Mouse (Mus musculus) C2C12 (cell line): ENCODE measurements at regions not wholly inside any gene's neighbourhood (a gene's known extent, or its start where the extent isn't known, plus 50 kb on each side); places are given as distances from the start of the nearest gene placed in this dataset.

ENCODE experiments used
- CTCF ChIP-seq: IDR thresholded peaks from one replicate; pipeline ENCODE4 v1.5.1; 2011; ENCODE audit not compliant: control insufficient read depth, insufficient read depth, insufficient read length
- FOSL1 ChIP-seq: IDR thresholded peaks from one replicate; pipeline ENCODE4 v1.8.0; 2011; ENCODE audit warnings: mild to moderate bottlenecking, low read length; ENCODE audit not compliant: poor library complexity, insufficient read depth, severe bottlenecking
- MAX ChIP-seq: IDR thresholded peaks from one replicate; pipeline ENCODE4 v1.6.1; 2011; ENCODE audit warnings: mild to moderate bottlenecking, control low read depth
- MYOD1 ChIP-seq: IDR thresholded peaks from one replicate; pipeline ENCODE4 v1.6.1; 2011; ENCODE audit warnings: low read depth; ENCODE audit not compliant: control insufficient read depth, insufficient read length
- USF1 ChIP-seq: IDR thresholded peaks from one replicate; pipeline ENCODE4 v1.6.1; 2011; ENCODE audit warnings: low read depth, mild to moderate bottlenecking, control low read depth, moderate library complexity

DNA sequence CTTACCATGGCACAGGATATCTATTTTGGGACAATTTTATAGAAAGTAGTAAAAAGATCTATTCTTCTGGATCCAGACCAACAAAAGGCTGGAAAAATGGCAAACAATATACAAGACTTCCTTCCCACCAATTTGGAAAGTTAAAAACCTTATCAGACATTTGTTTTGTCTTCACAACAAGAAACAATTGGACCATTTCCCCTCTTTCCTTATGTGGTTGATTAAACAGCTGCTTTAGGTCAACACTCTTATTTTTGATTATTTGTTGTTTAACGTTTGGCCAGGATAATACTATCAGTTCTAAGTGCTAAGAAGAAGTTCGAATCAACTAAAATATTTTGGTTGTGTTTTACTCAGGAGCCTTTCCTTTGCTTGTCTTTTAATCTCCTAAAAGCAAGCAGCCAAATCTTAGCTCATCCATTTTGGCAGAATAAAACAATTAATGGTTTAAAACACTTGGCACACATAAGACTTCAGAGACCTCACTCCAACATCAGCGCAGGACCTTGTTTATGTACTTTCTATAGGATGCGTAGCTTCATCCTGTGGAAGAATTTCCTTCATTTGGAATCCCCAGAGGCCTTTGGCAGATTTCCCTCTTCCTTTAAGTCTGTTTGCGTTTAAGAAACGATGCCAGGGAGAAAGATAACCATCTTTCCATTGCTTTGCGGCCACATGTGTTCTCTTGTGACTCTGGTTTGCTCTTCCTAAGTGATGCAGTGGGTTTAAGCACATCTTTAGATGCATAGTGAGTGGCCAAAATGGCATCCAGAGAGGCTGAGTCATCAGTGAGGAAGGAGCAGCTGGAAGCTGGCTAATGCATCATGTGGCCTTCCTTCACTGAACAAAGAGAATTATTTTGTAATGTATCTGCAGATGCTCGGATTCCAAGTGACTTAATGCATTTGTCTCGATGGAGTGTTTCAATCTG, 61.3 kb upstream of the Ctla4 start:
- no peak for TF ChIP-seq CTCF
- TF ChIP-seq USF1, result peak; percentile 91
- TF ChIP-seq MAX, result peak; percentile 79
- peak; percentile 97 for TF ChIP-seq MYOD1
- TF ChIP-seq FOSL1, result peak; percentile 96
